Mouse (Mus musculus): ENCODE data around the gene Foxp3. TPM values are rescaled to one million over a fixed set of nuclear protein-coding genes. Genes with fewer than 3 reads are reported as not detected.

Gene Foxp3
- not detected in 2 replicates for total RNA-seq (2021)
- long read RNA-seq: 0 reads

DNA sequence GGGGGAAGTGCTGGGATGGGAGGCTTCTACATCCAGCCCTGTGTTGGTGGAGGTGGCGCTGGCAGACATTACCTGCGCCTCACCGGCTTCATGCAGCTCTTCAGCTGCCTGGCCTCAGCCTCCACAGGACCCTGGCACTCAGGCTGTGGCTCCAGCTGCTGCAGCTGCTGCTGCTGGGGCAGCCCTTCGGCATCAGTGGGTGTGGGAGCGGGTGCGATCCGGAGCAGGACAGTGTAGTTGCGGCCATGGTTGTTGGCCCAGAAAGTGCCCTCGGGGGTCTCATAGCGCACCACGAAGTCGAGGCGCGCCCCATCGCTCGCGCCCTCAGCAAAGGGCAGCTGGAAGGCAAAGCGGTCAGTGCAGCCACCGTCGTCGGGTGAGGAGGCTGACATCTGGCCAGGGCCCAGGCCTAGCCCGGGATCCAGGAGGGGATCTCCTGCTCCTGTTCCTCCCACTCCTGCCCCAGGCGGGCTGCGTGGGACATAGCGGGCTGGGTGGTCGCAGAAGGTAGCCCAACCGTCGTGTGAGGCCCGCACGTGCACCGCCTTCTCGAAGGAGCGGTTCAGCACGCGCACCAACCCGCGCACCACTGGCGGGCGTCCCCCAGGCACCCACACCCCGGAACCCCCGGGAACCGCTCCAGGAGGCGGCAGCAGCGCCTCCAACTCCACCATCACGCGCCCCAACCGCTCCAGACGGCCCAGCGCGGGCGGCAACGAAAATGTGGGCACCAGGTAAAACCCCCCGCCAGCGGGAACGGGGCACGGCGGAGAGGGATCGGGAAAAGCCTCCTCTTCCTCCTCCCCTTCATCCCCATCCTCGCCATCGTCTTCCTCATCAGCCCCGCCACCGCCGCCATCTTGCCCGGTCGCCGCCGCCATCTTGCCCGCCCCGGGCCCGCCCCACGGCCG is at the start of gene Foxp3:
Gene Foxp3, plus strand, starts transcription at position 469 of the 911 bp plus-strand sequence.
- peak; percentile 58 for DNase-seq

DNA sequence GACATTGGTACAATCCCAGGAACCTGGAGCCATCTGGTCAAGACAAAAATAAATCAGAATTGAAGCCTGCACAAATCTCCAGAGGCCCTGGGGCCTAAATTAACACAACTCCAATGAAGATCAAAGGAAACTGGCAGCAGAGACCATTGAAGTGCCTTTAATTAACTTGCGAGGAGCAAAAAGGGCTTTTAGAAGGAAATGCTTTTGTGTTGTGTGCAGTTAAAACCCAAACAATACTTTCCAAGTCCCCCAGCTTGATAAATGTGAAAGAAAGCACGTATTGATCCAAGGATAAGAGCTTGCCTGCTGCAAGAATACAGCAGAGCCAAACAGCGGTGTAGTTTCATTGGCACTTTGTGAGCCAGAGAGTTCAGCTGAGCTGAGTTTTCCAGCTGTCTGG is 48.5 kb upstream of the Foxp3 start:
- no peak for DNase-seq

DNA sequence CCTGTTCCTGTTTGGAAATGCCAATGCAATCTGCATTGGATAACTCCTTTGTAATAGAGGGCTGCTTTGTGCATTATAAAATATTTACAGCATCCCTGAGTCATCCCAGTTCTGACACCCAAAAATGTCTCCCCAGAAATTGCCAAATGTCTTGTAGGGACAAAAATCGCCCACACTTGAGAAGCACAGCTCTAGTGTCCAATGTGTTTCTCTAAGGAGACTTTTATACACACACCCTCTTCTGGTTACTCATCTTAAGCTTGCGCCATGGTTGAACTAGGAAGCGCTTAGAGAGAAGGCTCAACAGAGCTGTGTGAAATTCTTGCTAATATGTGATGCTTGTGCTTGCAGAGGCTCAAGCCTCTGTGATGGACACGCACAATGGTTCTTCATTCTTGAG is 20.0 kb upstream of the Foxp3 start:
- no peak for DNase-seq

DNA sequence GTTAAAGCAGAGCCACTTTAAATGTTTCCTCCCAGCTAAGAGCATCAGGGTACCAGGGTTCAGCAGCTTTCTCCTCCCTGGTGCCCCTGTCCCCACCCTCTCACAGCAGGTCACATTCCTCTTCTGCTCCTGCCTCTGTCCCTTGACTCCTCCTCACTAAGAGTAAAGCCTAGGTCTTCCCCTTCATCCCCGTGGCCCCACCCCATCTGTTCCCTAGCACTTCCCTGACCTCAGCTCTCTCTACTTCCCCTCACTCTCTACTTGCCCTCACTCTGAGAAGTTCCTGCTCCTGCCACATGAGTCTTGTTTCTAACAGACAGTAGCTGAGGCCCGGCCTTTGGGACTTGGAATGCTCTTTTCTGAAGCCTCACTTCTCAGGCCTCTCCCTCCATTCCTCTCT is 10.4 kb upstream of the Foxp3 start:
- DNase-seq: no peak

DNA sequence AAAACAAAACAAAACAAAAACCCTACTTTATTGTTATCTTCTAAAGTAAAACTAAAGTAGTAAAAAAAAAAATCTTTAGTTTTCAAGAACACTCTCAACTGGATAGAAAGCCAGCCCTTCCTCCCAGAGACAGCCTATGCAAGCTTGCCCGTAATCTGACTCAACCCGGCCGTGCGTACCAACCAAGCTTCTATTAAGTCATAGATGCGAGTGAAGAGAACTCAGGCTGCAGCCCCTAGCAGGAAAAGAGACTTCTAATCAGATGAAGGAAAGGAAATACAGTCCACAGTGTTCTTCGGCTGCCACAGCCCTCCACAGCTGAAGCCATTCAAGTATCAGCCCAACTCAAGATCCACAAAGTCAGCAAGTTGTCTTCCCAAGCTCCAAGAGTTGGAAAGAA is 7.1 kb upstream of the Foxp3 start:
- DNase-seq: no peak

DNA sequence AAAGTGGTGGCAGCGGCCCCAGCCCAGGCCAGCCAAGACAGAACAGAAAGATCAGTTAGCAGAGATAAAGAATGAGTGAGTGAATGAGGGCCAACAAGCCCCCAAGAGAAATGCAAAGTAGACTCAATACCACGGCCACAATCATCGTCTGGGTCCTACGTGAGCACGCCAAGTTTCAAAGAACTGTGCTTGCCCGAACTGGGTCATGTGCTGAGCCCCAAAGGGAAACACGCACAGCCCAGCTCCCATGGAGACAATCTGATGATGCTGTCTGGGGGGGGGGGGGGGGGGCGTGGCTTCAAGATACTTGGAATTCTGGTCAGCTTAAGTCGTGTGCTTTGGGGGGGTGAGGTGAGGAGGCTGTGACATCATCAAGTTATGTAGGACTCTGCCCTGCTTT is 6.0 kb upstream of the Foxp3 start:
- no peak for DNase-seq

DNA sequence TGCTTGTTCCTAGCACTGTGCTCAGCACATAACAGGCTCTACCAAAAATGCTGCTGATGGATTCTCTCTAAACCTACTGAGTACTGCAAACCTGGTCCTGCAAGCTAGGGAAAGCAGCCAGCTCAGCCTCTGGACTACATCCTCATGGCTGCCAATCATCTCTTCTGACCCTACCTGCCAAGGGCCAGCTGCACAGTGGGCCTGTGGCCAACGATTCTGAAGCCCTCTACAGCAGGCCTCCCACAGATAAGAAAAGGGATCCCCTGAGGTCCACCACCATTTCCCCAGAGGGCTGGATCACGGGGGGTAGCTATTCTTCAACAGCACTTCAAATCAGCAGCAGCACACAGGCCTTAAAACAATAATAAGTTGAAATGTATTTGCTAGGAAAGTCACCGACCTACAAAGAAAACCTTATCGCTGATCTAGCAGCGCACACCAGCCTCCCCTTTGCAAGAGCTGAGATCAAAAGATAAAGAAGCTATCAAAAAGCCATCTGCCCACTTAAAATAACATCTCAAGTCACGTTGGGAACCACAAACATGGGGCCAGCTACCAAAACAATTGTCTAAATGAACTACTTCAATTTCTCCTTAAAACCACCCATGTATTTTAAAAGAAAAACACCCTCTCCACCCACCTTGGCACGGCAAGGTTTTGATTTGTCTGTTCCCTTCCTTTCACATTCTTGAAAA is 2.8 kb upstream of the Foxp3 start:
- DNase-seq: no peak

DNA sequence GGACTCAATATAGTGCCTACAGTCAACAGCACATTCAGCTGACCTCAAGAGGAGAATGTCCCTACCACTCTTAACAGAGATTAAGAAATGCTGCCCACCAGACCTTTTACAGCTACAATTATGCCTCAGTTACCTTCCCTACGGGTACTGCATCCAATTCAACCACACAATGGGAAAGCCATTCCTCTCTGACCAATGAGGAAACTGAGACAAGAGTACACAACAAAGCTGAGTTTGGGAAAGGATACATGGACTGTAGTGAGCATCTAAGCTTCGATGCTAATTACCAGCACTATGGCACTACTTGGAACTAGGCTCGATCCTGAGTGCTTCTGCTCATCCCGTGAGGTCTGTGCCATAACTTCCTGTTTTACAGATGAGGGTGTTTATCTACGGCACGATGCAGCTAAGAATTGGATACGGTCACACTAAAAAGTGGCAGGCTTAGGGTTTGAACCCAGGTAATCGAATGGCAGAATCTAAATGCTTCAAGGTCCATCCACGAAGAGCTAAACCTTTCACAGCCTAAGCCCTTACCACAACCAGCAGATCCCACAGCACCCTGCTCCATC is 1.8 kb upstream of the Foxp3 start:
- no peak for DNase-seq

DNA sequence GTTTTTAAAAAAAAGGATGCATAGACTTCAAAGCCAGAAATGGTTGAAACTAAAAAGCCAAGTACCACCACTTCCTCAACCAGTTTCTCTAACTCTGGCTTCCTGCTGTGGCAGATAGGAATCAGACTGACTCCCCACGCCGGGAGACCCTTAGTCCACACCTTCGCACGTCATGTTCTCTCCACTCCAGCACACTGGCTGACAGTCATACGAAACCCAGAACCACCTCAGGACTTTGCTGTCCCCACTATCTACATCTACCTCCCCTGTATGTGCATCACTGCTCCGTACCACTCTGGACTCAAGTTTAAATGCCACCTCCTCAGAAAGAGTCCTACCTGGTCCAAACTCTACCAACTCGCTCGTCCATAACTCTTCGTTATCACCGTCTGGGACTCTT is 978 bp upstream of the Foxp3 start:
- no peak for DNase-seq

DNA sequence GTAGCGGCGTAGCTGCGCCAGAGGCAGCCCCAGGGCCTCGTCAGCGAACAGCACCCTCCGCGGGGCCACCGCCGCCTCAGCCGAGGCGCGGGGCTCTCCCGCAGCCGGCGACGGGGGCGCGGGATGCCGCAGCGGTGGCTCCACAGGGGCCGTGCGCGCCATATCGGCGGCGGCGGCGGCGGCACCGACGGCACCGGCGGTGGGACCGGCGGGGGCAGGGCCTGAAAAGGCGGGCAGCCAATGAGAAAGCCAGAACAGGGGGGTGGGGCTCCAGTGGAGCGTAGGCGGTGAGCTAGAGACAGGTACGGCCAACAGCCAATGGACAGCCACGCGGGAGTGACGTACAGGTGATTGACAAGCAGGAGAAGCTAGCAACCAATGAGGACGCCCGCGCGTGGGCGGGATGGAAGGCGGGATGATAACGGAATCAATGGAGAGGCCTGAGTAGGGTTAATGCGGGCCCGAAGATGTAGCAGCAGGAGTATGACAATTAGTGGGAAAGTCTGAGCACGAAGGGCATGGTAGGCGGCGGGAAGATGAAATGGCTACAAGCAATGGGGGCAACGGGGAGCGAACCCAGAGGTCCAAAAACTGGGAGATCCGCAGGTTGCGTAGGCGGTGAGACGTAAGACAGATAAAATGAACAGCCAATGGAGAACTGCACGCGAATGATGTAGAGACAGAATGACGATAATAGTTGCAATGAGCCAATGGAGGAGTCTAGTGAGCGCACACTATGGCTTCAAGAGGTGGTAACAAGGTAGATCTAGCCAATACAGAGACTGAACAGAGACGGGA is 842 bp downstream of the Foxp3 start, which contains the start of gene Ppp1r3f:
Gene Ppp1r3f, minus strand, starts transcription at position 197 of the 798 bp plus-strand sequence.
- peak; percentile 91 for DNase-seq

DNA sequence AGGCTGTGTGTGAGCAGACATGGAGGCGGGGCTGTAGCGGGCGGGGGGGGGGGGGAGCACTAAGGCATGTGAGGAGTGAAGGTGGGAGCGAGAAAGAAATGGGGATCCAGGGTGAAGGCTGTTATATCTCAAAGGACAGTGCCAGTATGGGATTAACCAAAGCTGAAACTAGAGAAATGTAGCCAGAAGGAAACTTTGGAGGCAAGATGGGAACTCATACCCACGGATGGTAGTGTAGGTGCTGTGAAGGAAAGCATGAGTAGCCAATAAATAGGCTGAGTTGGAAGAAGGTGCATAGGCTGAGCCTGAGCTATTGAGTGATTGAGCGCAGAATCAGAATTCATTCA is 1.4 kb downstream of the Foxp3 start:
- no peak for DNase-seq

DNA sequence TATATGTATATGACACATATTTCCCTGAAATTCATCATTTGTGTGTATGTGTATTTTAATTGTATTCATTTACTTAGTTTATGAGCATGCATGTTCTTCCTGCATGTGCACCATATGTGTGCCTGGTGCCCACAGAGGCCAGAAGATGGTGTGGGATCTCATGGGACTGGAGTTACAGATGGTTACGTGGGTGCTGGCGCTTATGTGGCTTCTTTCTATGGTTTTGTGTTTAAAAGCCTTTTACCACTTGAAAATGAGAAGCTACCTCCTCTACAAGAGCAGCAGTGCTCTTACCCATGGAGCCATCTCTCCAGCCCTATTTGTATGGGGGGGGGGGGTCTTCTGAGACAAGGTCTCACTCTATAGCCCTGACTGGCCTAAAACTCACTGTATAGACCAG is 7.7 kb downstream of the Foxp3 start:
- no peak for DNase-seq

DNA sequence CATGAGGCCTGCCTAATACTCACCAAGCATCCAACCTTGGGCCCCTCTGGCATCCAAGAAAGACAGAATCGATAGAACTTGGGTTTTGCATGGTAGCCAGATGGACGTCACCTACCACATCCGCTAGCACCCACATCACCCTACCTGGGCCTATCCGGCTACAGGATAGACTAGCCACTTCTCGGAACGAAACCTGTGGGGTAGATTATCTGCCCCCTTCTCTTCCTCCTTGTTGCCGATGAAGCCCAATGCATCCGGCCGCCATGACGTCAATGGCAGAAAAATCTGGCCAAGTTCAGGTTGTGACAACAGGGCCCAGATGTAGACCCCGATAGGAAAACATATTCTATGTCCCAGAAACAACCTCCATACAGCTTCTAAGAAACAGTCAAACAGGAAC is 10.4 kb downstream of the Foxp3 start:
- no peak for DNase-seq

DNA sequence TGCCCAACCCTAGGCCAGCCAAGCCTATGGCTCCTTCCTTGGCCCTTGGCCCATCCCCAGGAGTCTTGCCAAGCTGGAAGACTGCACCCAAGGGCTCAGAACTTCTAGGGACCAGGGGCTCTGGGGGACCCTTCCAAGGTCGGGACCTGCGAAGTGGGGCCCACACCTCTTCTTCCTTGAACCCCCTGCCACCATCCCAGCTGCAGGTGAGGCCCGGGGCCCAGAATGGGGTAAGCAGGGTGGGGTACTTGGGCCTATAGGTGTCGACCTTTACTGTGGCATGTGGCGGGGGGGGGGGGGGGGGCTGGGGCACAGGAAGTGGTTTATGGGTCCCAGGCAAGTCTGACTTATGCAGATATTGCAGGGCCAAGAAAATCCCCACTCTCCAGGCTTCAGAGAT is 12.9 kb downstream of the Foxp3 start:
- DNase-seq: no peak

DNA sequence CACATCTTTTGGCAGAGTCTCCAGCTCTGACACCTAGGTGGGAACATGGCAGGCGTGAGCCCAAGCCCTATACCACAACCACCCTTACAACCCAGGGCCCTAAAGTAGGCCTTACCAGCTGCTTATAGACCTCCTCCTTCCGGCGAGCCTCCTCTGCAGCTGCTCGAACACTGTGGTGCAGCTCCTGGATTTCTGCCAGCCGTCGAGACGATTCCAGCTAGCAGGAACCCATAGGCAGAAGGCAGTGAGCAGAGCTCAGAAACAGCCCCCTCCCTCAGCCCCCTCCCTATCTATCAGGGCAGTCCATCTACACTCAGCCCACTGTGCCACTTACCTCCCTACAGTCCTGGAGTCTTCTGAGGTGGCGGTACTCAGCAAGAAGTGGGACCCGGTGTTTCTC is 21.9 kb downstream of the Foxp3 start:
- no peak for DNase-seq

DNA sequence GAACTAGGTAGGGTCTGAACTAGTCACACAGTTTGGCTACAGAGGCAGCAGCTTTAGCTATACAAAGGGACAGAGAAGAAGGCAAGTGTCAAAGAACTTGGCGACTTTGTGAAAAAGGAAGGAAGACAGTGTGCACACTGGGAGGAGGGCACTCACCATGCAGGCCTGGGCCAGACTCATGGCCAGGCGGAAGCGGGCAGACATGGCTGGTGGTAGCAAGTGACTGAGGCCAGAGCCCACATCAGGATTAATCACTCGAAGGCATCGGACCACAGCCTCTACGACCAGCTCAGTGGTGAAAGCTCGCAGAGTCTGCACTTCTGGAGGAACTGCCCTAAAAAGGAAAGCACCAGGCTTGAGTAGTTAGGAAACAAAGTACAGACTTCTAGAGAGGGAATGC is 30.6 kb downstream of the Foxp3 start:
- DNase-seq: no peak

DNA sequence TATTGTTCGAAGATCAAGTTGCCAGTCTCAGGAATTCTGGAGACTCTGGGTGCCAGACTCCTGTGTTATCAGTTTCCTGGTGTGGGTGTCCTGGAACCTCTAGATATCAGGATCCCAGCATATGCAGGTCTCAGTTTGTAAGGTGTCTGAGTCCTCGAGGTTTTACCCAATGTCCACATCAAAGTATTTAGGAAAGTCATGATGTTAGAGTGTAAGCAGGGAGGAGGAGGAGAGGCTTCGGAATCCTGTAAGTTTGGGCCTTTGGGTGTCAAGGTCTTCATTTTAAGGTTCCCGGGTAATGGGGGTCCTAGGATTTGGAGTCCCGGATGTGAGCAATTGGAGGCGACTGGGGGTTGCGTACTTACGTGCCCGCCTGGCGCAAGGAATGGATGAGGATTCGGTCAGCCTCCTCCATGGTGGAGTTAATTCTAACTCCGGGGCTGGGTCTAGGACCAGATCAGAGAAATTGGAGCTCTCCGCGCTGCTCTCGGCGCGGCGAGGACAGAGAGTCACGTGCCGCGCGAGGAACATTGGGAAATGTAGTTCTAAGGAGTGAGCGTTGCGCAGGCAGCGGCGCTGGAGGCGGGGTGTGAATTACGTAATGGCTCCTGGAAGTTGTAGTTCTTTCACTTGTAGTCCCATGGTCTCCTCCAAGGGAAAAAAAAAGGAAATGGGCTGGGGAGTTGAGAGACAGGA is 31.6 kb downstream of the Foxp3 start, which contains the start of gene Ccdc22:
Gene Ccdc22, minus strand, starts transcription at position 639 of the 696 bp plus-strand sequence.
- peak; percentile 80 for DNase-seq

DNA sequence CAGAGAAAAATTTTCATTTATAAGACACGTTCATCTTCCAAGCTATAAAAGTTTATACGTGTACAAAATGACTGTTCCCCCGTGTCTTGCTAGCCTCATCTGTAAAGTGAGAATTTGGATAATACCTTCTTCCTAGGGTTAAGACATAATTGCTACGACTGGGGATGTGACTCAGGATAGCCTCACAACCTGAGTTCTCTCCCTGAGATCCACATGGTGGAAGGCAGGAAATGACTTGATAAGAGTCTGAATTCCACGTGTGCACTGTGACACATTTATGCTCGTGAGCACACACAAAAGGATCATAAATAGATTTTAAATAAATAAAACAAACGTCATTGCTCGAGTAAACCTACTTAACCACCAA is 32.1 kb downstream of the Foxp3 start:
- no peak for DNase-seq

DNA sequence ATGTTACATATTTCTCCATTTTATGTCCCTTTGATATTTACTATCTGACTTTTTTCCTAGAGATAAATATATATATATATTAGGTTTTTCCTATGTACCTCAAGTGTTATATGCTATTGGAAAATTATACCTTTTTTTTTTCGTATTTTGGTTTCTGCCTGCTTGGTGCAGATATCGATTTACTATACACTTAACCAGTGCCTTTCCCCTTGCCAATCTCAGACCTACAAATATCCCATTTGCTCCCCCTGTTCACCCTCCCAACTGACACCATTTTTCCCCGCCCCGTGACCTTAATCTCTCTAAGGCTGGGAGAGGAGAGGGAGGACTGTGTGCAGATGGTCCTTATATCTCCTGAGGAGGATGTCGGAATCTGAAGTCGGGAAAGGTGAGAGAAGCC is 33.3 kb downstream of the Foxp3 start, which contains the start of gene Cacna1f:
Gene Cacna1f, plus strand, starts transcription at position 301 of the 400 bp plus-strand sequence.
- no peak for DNase-seq

DNA sequence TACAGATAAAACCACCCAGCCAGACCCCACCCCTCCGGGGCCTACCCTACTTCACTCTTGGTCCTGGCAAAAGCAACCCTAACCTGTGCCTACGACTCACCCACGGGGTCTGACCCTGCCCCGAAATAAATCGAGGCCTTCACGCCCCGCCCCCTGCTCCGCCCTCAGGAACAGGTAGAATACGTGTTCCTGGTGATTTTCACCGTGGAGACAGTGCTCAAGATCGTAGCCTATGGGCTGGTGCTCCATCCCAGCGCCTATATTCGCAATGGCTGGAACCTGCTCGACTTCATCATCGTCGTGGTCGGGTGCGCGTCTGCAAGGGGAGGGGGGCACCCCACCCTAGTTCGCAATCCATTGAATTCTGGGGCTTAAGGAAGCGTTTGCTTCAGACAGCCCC is 36.6 kb downstream of the Foxp3 start:
- no peak for DNase-seq

DNA sequence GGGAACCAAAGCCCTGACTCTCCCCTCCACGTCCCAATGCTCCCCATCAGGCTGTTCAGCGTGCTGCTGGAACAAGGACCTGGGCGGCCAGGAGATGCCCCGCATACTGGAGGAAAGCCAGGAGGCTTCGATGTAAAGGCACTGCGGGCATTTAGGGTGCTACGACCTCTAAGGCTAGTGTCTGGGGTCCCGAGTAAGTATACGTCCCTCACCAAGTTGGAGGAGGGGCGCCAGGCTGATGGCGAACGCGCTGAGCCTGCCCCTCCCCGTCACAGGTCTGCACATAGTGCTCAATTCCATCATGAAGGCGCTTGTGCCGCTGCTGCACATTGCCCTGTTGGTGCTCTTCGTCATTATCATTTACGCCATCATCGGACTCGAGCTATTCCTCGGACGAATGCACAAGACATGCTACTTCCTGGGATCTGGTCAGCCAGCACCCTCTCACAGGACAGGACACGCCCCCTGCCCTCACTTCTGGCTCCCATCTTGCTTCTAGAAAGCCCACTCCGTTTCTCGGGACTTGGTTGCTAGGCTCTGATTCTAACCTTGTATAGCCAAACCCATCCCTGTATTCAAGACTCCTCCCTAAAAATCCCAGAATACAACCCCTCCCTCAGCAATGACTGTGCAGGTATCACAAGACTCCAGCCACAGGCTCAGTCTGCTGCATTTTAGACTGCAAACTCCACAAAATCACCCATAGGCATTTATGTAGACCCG is 37.3 kb downstream of the Foxp3 start:
- DNase-seq: no peak

All from adrenal gland, postnatal 25 days (tissue).